Mouse (Mus musculus) lung, embryonic 14.5 days (tissue): Measurements from ENCODE around the gene Rem2. TPM values are rescaled to one million over a fixed set of nuclear protein-coding genes. Genes with fewer than 3 reads are reported as not detected.
A peak's percentile ranks its signal among the peaks of the same experiment; 100 is the strongest.

ENCODE experiments used
- ATAC-seq: fragments of 200-750 bp; cut with Nextera tagmentation; 2 replicates; pipeline ENCODE4 v1.8.0; 2017; ENCODE audit warnings: mild to moderate bottlenecking, moderate TSS enrichment, moderate library complexity; ENCODE audit not compliant: insufficient read depth
- DNase-seq: peaks from one replicate; pipeline ENCODE4 v3.0.0-alpha.2; 2015
- H3K27ac ChIP-seq: fragments of 300-500 bp; sonication (generic); 2 replicates; pipeline ENCODE4 v1.5.1; 2014; ENCODE audit warnings: low read depth, mild to moderate bottlenecking, moderate library complexity
- H3K27me3 ChIP-seq: fragments of 300-500 bp; sonication (generic); 2 replicates; pipeline ENCODE4 v1.6.1; 2014; ENCODE audit warnings: low read length, control low read depth; ENCODE audit not compliant: insufficient read depth
- H3K36me3 ChIP-seq: fragments of 300-500 bp; sonication (generic); 2 replicates; pipeline ENCODE4 v1.6.1; 2014; ENCODE audit warnings: control low read depth; ENCODE audit not compliant: insufficient read depth
- H3K4me1 ChIP-seq: fragments of 300-500 bp; sonication (generic); 2 replicates; pipeline ENCODE4 v1.6.1; 2014; ENCODE audit warnings: antibody characterized with exemption, control low read depth; ENCODE audit not compliant: insufficient read depth
- H3K4me2 ChIP-seq: fragments of 300-500 bp; sonication (generic); 2 replicates; pipeline ENCODE4 v1.6.1; 2014; ENCODE audit warnings: mild to moderate bottlenecking
- H3K4me3 ChIP-seq: fragments of 300-500 bp; sonication (generic); 2 replicates; pipeline ENCODE4 v1.5.1; 2014; ENCODE audit warnings: low read depth, low read length
- H3K9ac ChIP-seq: fragments of 300-500 bp; sonication (generic); 2 replicates; pipeline ENCODE4 v1.6.1; 2014
- H3K9me3 ChIP-seq: fragments of 300-500 bp; sonication (generic); 2 replicates; pipeline ENCODE4 v1.6.1; 2016; ENCODE audit warnings: low read depth, low read length, control low read depth
- CTCF ChIP-seq: IDR thresholded peaks from 2 replicates; pipeline ENCODE4 v1.5.1; 2016; ENCODE audit warnings: antibody characterized with exemption, low read depth
- WGBS: fragments of 180-500 bp; shearing (Covaris S2); extraction: QIAGEN DNeasy Blood & Tissue Kit; methylation state at CpG from one replicate; pipeline ENCODE4 v1.1.7; 2014; 5-methylcytosine and 5-hydroxymethylcytosine counted together
- polyA plus RNA-seq: library from polyadenylated mRNA; unstranded; fragments of >200 nt; fragmentation: Nextera tagmentation; extraction: Ambion mirVana; gene quantifications from 2 replicates; pipeline ENCODE4 v1.2.1, GENCODE M21; 2014

Rem2 gene
- 8.1 and 8.3 TPM in 2 replicates for polyA plus RNA-seq

DNA sequence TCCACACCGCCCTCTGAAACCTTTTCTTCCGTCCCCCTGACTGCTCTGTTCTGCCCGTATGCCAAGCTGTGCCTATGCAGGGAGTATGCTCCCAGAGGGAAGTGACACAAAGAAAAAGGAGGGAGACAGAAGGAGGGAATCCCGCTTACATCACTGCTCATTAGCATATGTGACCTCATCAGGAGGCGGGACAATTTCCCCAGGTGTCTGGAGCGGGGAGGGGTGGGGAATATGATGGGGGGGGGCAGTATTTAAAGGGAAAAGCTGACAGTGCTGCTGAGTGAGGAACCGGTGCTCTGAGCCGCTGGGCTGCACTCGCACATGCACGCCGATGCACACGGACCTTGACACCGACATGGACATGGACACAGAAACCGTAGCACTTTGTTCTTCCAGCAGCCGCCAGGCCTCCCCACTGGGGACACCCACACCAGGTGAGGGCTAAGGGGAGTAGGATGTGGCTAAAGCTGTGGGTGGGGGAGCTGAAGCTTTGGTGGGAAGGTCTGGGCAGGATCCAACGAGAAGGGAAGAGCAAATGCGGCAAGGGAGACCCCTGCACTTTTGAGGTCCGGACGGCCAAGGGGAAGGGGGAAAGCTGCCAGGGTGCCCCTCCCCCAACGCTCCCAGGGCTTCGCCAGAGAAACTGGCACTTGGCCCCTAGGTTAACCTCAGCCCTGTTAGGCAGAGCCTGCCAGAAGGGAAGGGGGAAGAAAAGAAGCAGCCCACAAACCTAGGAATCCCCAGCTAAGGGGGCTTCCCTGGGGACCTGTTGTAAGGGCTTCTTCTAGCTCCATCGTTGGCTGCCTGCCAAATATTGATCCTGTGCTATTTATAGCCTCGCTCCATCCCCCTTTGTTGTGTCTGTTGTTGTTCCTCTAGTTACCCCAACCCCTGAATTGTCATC is at the start of gene Rem2:
Gene Rem2, plus strand, starts transcription at position 160 of the 904 bp plus-strand sequence.
- no peak for TF ChIP-seq CTCF
- peak within 1 kb of the TSS; percentile 63; the same call in 1 of the 2 replicates for H3K27ac ChIP-seq
- DNase-seq (peak; percentile 80), ATAC-seq (peak; percentile 64)
- H3K4me1 ChIP-seq, result peaks cover 19% of the 10 kb centered on the region
- WGBS, result under 1% methylated on average over 23 of the region's 23 CpGs
- peaks cover 17% of the 10 kb centered on the region for H3K27me3 ChIP-seq
- no peaks in the 10 kb centered on the region for H3K9me3 ChIP-seq
- H3K36me3 ChIP-seq, result no peaks in the 10 kb centered on the region
- H3K4me2 ChIP-seq, result peak within 1 kb of the TSS; percentile 66
- H3K9ac ChIP-seq, result peak within 1 kb of the TSS; percentile 47
- peak within 1 kb of the TSS; percentile 44 for H3K4me3 ChIP-seq

DNA sequence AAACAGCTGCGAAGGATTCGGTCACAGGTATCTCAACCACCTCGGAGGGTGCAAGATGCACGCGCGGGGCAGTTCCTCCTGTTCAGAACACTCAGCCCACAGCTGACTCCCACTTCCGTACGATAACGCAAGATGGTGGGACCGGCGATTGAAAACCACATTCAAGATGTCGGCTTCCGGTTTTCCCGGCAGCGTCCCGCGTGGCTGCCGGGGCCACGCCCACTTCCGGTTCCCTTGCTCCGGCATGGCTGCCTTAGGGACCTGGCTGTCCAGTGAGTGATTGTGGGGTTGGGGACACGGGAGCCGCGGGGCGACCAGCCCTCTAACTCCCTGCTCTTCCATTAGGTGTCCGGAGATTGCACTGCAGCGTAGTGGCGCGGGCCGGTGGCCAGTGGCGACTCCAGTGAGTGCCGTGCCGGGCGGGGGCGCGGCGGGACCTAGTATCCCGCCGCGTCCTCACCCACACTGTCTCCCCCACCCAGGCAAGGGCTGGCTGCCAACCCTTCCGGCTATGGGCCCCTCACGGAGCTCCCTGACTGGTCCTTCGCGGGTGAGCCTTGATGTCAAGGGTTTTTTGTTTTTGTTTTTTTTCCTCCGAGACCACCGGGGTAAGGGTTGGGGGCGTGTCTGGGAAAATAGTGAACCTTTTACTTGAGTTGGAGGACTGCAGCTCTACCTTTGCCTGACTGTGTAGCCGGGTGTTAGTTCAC is 49.1 kb upstream of the Rem2 start, which contains the start of gene Mrpl52:
Gene Mrpl52, plus strand, starts transcription at position 221 of the 710 bp plus-strand sequence.
- Histone ChIP-seq H3K9ac (peak within 1 kb of the TSS; percentile 77), H3K36me3 (peaks cover 5% of the 10 kb centered on the region; the same call in 1 of the 2 replicates), H3K4me2 (peak within 1 kb of the TSS; percentile 64), H3K9me3 (no peaks in the 10 kb centered on the region), H3K27ac (peak within 1 kb of the TSS; percentile 85), H3K4me3 (peak within 1 kb of the TSS; percentile 78), H3K4me1 (peaks cover 15% of the 10 kb centered on the region), H3K27me3 (no peaks in the 10 kb centered on the region)
- under 1% methylated on average over 48 of the region's 48 CpGs for WGBS
- TF ChIP-seq CTCF, result no peak
- ATAC-seq, result peak; percentile 65
- peak; percentile 98 for DNase-seq

DNA sequence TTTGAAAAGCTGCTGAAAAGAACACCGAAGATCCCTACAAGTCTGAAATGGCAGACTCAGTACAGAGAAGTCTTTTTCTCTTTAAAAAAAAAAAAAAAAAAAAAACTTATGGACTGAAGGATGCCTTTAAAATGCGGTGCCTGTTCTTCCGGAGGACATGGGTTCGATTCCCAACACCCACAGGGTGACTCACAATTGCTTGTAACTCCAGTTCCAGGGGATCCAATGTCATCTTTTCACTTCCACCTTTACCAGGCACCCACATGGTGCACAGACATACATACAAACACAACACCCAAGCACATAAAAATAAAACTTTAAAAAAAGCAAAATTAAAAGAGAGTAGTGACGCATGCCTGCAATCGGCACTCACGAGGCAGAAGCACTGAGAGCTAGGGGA is 48.2 kb upstream of the Rem2 start:
- peak overlapping the region; percentile 64 for H3K4me2 ChIP-seq
- ATAC-seq, result no peak
- TF ChIP-seq CTCF, result no peak
- peak overlapping the region; percentile 85; the same call in 1 of the 2 replicates for H3K27ac ChIP-seq
- no peaks in the 10 kb centered on the region for H3K27me3 ChIP-seq
- H3K36me3 ChIP-seq, result peaks cover 5% of the 10 kb centered on the region; the same call in 1 of the 2 replicates
- DNase-seq, result no peak
- 0 out of 2 replicates have a peak overlapping the region, but pooled peaks have one; percentile 77 for H3K9ac ChIP-seq
- H3K9me3 ChIP-seq, result no peaks in the 10 kb centered on the region
- H3K4me3 ChIP-seq, result peak overlapping the region; percentile 78
- H3K4me1 ChIP-seq, result peaks cover 15% of the 10 kb centered on the region
- 85% methylated on average over 7 of the region's 7 CpGs for WGBS

DNA sequence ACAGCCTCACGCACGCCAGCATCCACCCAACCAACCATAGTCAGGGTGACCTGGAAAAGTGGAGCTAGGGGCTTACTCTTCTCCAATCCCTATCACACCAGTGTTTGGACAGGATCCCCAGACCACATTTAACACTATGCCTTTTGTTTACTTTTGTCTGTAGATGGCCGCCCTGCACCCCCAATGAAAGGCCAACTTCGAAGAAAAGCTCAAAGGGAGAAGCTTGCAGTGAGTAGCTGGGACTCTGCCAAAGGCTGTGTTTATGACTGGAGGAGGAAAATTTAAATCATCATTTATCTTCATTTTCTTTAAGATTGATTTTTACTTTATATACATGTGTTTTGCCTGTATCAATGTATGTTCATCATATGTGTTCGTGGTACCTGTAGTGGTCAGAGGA is 47.5 kb upstream of the Rem2 start:
- Histone ChIP-seq H3K27ac (no peak overlapping the region), H3K4me3 (no peak overlapping the region), H3K36me3 (peaks cover 5% of the 10 kb centered on the region; the same call in 1 of the 2 replicates), H3K9ac (no peak overlapping the region), H3K27me3 (no peaks in the 10 kb centered on the region), H3K4me1 (peaks cover 18% of the 10 kb centered on the region), H3K9me3 (no peaks in the 10 kb centered on the region), H3K4me2 (peak overlapping the region; percentile 64; the same call in 1 of the 2 replicates)
- WGBS, result 65% methylated on average over 5 of the region's 5 CpGs
- no peak for TF ChIP-seq CTCF
- DNase-seq, result peak; percentile 70
- ATAC-seq, result no peak

DNA sequence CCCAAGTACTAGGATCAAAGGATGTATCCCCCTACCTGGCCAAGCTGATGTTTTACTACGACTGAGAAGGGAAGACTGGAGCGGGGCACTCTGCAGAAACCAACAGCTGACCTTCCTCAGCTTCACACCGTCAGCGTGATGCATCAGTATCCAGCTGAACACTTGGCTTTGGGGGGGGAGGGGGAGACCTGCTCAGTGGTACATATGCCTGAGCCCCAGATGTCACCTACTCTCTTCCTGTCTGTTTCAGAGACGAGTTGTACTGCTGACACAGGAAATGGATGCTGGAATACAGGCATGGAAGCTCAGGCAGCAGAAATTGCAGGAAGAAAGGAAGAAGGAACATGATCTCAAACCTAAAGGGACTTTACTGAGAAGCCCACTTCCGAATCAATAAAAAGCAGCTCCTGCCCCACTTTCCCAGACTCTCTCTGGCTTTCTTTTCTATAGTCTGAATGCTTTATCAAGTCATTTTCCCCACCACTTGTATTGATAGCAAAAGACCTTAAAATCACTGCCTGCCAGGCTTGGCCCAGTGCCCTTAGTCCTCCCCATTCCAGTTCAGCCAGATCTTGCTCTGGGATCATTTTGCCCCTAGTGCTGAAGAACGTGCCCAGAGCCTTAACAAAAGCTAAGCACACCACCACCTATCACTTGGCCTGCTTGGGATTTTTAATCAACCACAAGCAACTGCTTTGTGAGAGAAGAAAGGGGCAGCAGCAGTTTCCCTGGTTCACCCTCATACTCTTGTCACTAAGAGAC is 46.4 kb upstream of the Rem2 start:
- Histone ChIP-seq H3K4me1 (peaks cover 28% of the 10 kb centered on the region), H3K27ac (peak overlapping the region; percentile 99; the same call in 1 of the 2 replicates), H3K36me3 (peaks cover 12% of the 10 kb centered on the region; the same call in 1 of the 2 replicates), H3K27me3 (no peaks in the 10 kb centered on the region), H3K9ac (no peak overlapping the region), H3K4me3 (0 out of 2 replicates have a peak overlapping the region, but pooled peaks have one; percentile 1), H3K4me2 (peak overlapping the region; percentile 94; the same call in 1 of the 2 replicates), H3K9me3 (no peaks in the 10 kb centered on the region)
- 31% methylated on average over 7 of the region's 7 CpGs for WGBS
- DNase-seq (peak; percentile 43), ATAC-seq (no peak)
- no peak for TF ChIP-seq CTCF

DNA sequence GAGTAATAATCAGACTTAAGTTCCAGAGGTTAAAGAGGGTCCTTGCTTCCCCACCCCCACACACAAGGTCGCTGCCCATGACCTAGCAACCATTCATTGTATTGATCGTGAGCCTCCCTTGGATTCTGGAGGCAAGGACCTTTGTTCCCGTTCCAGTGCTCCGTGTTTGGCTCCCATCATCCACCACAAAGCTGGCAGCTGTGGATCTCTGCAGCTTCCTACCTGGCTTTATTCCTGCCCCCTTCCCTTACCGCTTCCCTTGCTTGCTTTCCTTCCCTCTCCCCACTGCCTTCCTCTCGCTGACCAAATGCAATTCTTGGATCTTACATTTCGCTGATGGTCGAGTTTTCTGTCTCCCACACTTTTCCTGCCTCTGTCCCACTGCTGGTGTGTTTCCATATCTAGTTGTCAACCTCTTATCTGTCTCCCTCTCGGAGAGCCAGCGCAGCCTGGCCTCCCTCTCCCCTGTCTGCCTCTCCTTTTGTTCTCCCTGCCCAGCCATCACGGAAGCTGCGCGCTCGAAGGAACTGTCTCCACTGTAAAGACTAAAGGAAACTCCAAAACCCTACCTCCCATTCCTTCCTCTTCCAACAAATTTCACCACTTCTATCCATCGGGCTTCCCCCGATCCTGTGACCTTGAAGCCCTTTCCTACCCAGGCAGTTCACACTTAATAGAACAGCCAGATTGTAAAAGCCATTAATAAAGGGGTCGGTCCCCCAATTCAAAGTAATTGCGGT is 45.3 kb upstream of the Rem2 start:
- Histone ChIP-seq H3K36me3 (peaks cover 14% of the 10 kb centered on the region), H3K9ac (peak overlapping the region; percentile 98), H3K27me3 (no peaks in the 10 kb centered on the region), H3K27ac (peak overlapping the region; percentile 99), H3K4me2 (peak overlapping the region; percentile 94), H3K4me3 (peak overlapping the region; percentile 90), H3K4me1 (peaks cover 35% of the 10 kb centered on the region), H3K9me3 (no peaks in the 10 kb centered on the region)
- ATAC-seq (no peak), DNase-seq (peak; percentile 54)
- no peak for TF ChIP-seq CTCF
- WGBS, result 5% methylated on average over 18 of the region's 18 CpGs
